Mouse (Mus musculus) right cerebral cortex, adult 2 months (tissue): ENCODE measurements at regions not wholly inside any gene's neighbourhood (a gene's known extent, or its start where the extent isn't known, plus 50 kb on each side); places are given as distances from the start of the nearest gene placed in this dataset.

Source experiments
- DNase-seq, 2 experiments: peaks; one replicate each; pipeline ENCODE4 v3.0.0; 2021 to 2022; ENCODE audit warnings: low spot score in 2 of 2

GRCm38 (mm10) chr15:86737945-86738344 is 523.7 kb downstream of the Tbc1d22a start:
- DNase-seq, result no peak

- DNase-seq, result no peak
Measured at GRCm38 (mm10) chr15:86738356-86738755, 524.1 kb downstream of the Tbc1d22a start.

- no peak for DNase-seq
Measured at GRCm38 (mm10) chr15:86738776-86739175, 524.5 kb downstream of the Tbc1d22a start.

- peak in 1 of 2 experiments; percentile 32 for DNase-seq
Measured at GRCm38 (mm10) chr15:86751436-86752136, 537.3 kb downstream of the Tbc1d22a start.

- DNase-seq, result no peak
Measured at GRCm38 (mm10) chr15:86763581-86764375, 549.5 kb downstream of the Tbc1d22a start.

- DNase-seq, result no peak
Measured at GRCm38 (mm10) chr15:86767623-86768022, 553.4 kb downstream of the Tbc1d22a start.

- no peak for DNase-seq
Measured at GRCm38 (mm10) chr15:86773041-86773440, 558.8 kb downstream of the Tbc1d22a start.

- no peak for DNase-seq
Measured at GRCm38 (mm10) chr15:86777998-86778397, 563.7 kb downstream of the Tbc1d22a start.

- DNase-seq, result peak in 1 of 2 experiments; percentile 7
Measured at GRCm38 (mm10) chr15:86781160-86781559, 566.9 kb downstream of the Tbc1d22a start.

GRCm38 (mm10) chr15:86794716-86795115 is 580.5 kb downstream of the Tbc1d22a start:
- DNase-seq, result no peak

- no peak for DNase-seq
Measured at GRCm38 (mm10) chr15:86798474-86799178, 584.4 kb downstream of the Tbc1d22a start.

GRCm38 (mm10) chr15:86807296-86808080 is 593.2 kb downstream of the Tbc1d22a start:
- no peak for DNase-seq

GRCm38 (mm10) chr15:86811821-86812220 is 597.6 kb downstream of the Tbc1d22a start:
- DNase-seq, result no peak

GRCm38 (mm10) chr15:86814808-86815421 is 600.7 kb downstream of the Tbc1d22a start:
- no peak for DNase-seq

GRCm38 (mm10) chr15:86835996-86836395 is 621.7 kb downstream of the Tbc1d22a start:
- peak; percentile 52 to 61 for DNase-seq

- DNase-seq, result no peak
Measured at GRCm38 (mm10) chr15:86852161-86852870, 638.1 kb downstream of the Tbc1d22a start.

GRCm38 (mm10) chr15:86858356-86858906 is 644.2 kb downstream of the Tbc1d22a start:
- no peak for DNase-seq

- no peak for DNase-seq
Measured at GRCm38 (mm10) chr15:86875721-86876309, 661.6 kb downstream of the Tbc1d22a start.

- no peak for DNase-seq
Measured at GRCm38 (mm10) chr15:86896974-86897373, 647.1 kb upstream of the Fam19a5 start.

GRCm38 (mm10) chr15:86899961-86900360 is 644.1 kb upstream of the Fam19a5 start:
- DNase-seq, result no peak
